Mouse (Mus musculus) G1E (cell line): Measurements from ENCODE around the gene Gm42674. TPM values are rescaled to one million over a fixed set of nuclear protein-coding genes. Genes with fewer than 3 reads are reported as not detected.

Source experiments
- ATAC-seq: 2 replicates; pipeline ENCODE4 v1.8.0; 2016; ENCODE audit warnings: mild to moderate bottlenecking; ENCODE audit not compliant: insufficient number of reproducible peaks, poor library complexity, low FRiP score, severe bottlenecking; ENCODE audit errors: extremely low read depth
- DNase-seq: peaks from one replicate; pipeline ENCODE4 v3.0.0; 2012; ENCODE audit warnings: low spot score
- H3K27me3 ChIP-seq: 2 replicates; pipeline ENCODE4 v1.6.1; 2012; ENCODE audit warnings: mild to moderate bottlenecking, low read length, inconsistent platforms; ENCODE audit not compliant: insufficient read depth
- H3K36me3 ChIP-seq: replicated peaks from 2 replicates; pipeline ENCODE3; 2012; ENCODE audit warnings: mild to moderate bottlenecking, inconsistent platforms
- H3K4me1 ChIP-seq: 2 replicates; pipeline ENCODE4 v1.6.1; 2012; ENCODE audit warnings: low read depth, low read length, inconsistent platforms, mixed read lengths; ENCODE audit not compliant: insufficient read depth
- H3K4me3 ChIP-seq: 2 replicates; pipeline ENCODE4 v1.5.1; 2012; ENCODE audit warnings: low read depth, mild to moderate bottlenecking, inconsistent platforms, low read length, moderate library complexity, mixed read lengths
- H3K9me3 ChIP-seq: replicated peaks from 2 replicates; pipeline ENCODE4 v1.6.1; 2012; ENCODE audit warnings: inconsistent platforms
- CTCF ChIP-seq: IDR thresholded peaks from 2 replicates; pipeline ENCODE4 v1.5.1; 2012; ENCODE audit warnings: low read depth, low read length, inconsistent platforms, mixed read lengths
- GATA1 ChIP-seq: IDR thresholded peaks from 2 replicates; pipeline ENCODE4 v1.6.1; 2012; ENCODE audit warnings: borderline replicate concordance, low read length, inconsistent platforms, mixed read lengths
- GATA2 ChIP-seq: IDR thresholded peaks from 2 replicates; pipeline ENCODE4 v1.6.1; 2012; ENCODE audit warnings: low read depth, low read length, inconsistent platforms, borderline replicate concordance
- POLR2AphosphoS5 ChIP-seq: IDR thresholded peaks from 2 replicates; pipeline ENCODE4 v1.6.1; 2012; ENCODE audit warnings: low read depth, low read length, inconsistent platforms; ENCODE audit not compliant: insufficient replicate concordance
- TAL1 ChIP-seq: conservative IDR thresholded peaks from 2 replicates; pipeline ENCODE4 v1.6.1; 2012; ENCODE audit warnings: low read depth, low read length, inconsistent platforms, mixed read lengths
- polyA plus RNA-seq: library from polyadenylated mRNA; stranded (reverse); fragments of >175 nt; gene quantifications from 2 replicates; pipeline ENCODE4 v1.2.3, GENCODE M21; 2012
- total RNA-seq, 2 experiments: library from RNA; stranded (forward) in 1 of 2; stranded (reverse) in 1 of 2; fragments of 200-1000 nt in 1 of 2; fragments of >200 nt in 1 of 2; fragmentation: Nextera tagmentation in 1 of 2; gene quantifications; 2 replicates each; pipeline ENCODE4 v1.2.3; 2014 to 2017

Gm42674 gene
- total and polyA plus RNA-seq, 3 experiments: not detected

- TF ChIP-seq GATA2 (no peak), GATA1 (no peak), CTCF (no peak), POLR2AphosphoS5 (no peak), TAL1 (no peak)
- H3K4me1 ChIP-seq: no peaks in the 10 kb centered on the region
- DNase-seq (no peak), ATAC-seq (no peak)
- H3K4me3 ChIP-seq: no peak overlapping the region
- H3K9me3 ChIP-seq: no peaks in the 10 kb centered on the region
- H3K27me3 ChIP-seq: peaks cover 14% of the 10 kb centered on the region
- H3K36me3 ChIP-seq: no peaks in the 10 kb centered on the region
These were observed 25.2 kb upstream of the Gm42674 start for GRCm38 (mm10) chr3:90576351-90577001.

GRCm38 (mm10) chr3:90579433-90579832 is 22.3 kb upstream of the Gm42674 start:
- TF ChIP-seq POLR2AphosphoS5 (no peak), GATA2 (no peak), CTCF (no peak), TAL1 (no peak), GATA1 (no peak)
- ATAC-seq (no peak), DNase-seq (no peak)

DNA sequence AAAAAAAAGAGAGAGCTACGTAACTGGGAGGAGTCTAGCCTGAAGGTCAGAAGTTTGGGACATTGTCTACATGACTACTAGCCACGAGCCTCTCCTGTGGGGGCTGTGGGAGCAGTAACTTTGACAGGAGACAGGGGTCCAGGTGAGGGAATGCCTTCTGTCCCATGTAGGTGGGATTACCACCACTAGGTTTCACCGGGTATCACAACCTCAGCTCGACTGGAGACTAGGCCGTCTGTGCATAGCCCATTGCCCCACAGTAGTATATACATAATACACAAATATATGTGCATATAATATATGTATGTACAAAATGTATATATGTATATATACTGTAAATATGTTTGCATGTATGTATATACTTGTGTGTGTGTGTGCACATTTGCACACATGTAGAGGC is 20.6 kb upstream of the Gm42674 start:
- Histone ChIP-seq H3K4me1 (no peaks in the 10 kb centered on the region), H3K27me3 (peaks cover 10% of the 10 kb centered on the region; the same call in 1 of the 2 replicates), H3K4me3 (no peak overlapping the region), H3K36me3 (no peaks in the 10 kb centered on the region), H3K9me3 (no peaks in the 10 kb centered on the region)
- TF ChIP-seq GATA1: no peak
- no peak for TF ChIP-seq POLR2AphosphoS5
- no peak for TF ChIP-seq TAL1
- DNase-seq: no peak
- no peak for ATAC-seq

More at GRCm38 (mm10) chr3:90579433-90579832, 22.3 kb upstream of the Gm42674 start:
- Histone ChIP-seq H3K4me3 (no peak overlapping the region), H3K4me1 (no peaks in the 10 kb centered on the region), H3K36me3 (no peaks in the 10 kb centered on the region), H3K9me3 (no peaks in the 10 kb centered on the region), H3K27me3 (peaks cover 14% of the 10 kb centered on the region)

GRCm38 (mm10) chr3:90582156-90582555 is 19.5 kb upstream of the Gm42674 start:
- H3K4me1 ChIP-seq: no peaks in the 10 kb centered on the region
- H3K9me3 ChIP-seq: no peaks in the 10 kb centered on the region
- H3K27me3 ChIP-seq: peaks cover 16% of the 10 kb centered on the region
- no peak for DNase-seq
- H3K36me3 ChIP-seq: no peaks in the 10 kb centered on the region
- no peak for ATAC-seq
- no peak overlapping the region for H3K4me3 ChIP-seq
- TF ChIP-seq TAL1 (no peak), CTCF (0 out of 2 replicates have a peak, but pooled peaks have one; percentile 12)

DNA sequence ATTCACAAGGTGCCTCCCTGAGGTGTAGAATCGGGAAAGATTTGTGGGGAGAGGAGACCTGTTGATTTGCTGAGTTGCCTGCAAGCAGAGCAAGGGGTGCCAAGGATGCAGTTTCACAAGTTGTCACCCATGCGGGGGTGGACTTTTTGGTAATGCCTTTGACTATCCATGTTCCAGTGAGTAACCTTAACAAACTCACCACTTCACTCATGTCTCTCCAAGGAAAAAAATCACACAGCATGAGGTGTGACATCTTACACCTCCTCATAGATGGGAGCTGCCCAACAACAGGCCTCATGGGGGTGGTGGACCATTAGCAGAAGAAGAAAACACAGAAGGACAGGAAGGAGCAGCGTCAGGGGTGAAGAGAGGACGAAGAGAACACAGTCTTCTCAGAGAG is 19.1 kb upstream of the Gm42674 start:
- Histone ChIP-seq H3K36me3 (no peaks in the 10 kb centered on the region), H3K9me3 (no peaks in the 10 kb centered on the region), H3K4me1 (no peaks in the 10 kb centered on the region), H3K4me3 (no peak overlapping the region), H3K27me3 (peaks cover 17% of the 10 kb centered on the region)
- ATAC-seq: no peak
- TF ChIP-seq GATA1 (no peak), CTCF (no peak), POLR2AphosphoS5 (no peak), TAL1 (no peak), GATA2 (no peak)
- no peak for DNase-seq

DNA sequence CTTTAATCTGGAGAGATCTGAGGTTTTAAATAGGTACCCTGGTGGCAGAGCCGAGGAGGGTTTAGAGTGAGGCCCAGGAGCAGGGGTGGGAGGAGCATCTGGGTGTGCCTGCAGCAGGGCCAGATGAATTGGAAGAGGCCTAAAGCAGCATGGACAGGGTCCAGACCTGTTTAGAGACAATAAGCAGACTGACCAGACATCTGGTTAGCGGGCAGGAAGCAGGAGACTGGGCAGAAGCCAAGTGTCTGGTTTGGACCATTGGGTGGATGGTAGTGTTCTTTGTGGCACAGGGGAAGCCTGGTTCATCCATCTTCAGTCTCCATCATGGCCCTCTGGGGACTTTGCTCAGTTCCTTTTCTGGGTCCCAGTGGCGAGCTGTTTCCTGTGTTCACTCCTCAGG is 17.8 kb upstream of the Gm42674 start:
- DNase-seq (no peak), ATAC-seq (no peak)
- Histone ChIP-seq H3K27me3 (peaks cover 17% of the 10 kb centered on the region), H3K36me3 (no peaks in the 10 kb centered on the region), H3K4me1 (no peaks in the 10 kb centered on the region), H3K9me3 (no peaks in the 10 kb centered on the region), H3K4me3 (no peak overlapping the region)
- no peak for TF ChIP-seq GATA1

- no peaks in the 10 kb centered on the region for H3K4me1 ChIP-seq
- H3K4me3 ChIP-seq: no peak overlapping the region
- DNase-seq (peak; percentile 49), ATAC-seq (no peak)
- TF ChIP-seq CTCF: peak; percentile 83
- TF ChIP-seq POLR2AphosphoS5: no peak
- H3K9me3 ChIP-seq: no peaks in the 10 kb centered on the region
- peaks cover 12% of the 10 kb centered on the region for H3K27me3 ChIP-seq
- H3K36me3 ChIP-seq: no peaks in the 10 kb centered on the region
These were observed 16.1 kb upstream of the Gm42674 start for GRCm38 (mm10) chr3:90585595-90585994.
